Mouse (Mus musculus) lung, adult 2 months (tissue): Measurements from ENCODE around the gene Ccr3. TPM values are rescaled to one million over a fixed set of nuclear protein-coding genes. Genes with fewer than 3 reads are reported as not detected.
"Not testable (repeated sequence)": the region's sequence is repeated elsewhere in the genome, so short reads cannot be mapped to it uniquely, and the experiment has no call there.

Experiments
- DNase-seq: peaks from one replicate; pipeline ENCODE4 v3.0.0; 2022
- H3K4me1 ChIP-seq: fragments of 200-500 bp; 2 replicates; pipeline ENCODE4 v1.6.1; 2011; ENCODE audit warnings: low read length; ENCODE audit not compliant: control insufficient read depth, insufficient read depth
- H3K4me3 ChIP-seq: fragments of 200-500 bp; replicated peaks from 2 replicates; pipeline ENCODE3; 2011; ENCODE audit warnings: low read depth, mild to moderate bottlenecking, control low read depth, low read length; ENCODE audit errors: extremely low read depth
- CTCF ChIP-seq: fragments of 200-500 bp; IDR thresholded peaks from 2 replicates; pipeline ENCODE4 v1.5.1; 2011; ENCODE audit warnings: mild to moderate bottlenecking, low read length, control low read depth; ENCODE audit not compliant: insufficient read depth
- POLR2A ChIP-seq: fragments of 200-500 bp; IDR thresholded peaks from 2 replicates; pipeline ENCODE4 v1.6.1; 2011; ENCODE audit warnings: low read depth, mild to moderate bottlenecking, control low read depth, low read length, borderline replicate concordance; ENCODE audit errors: extremely low read depth
- WGBS: fragments of 180-500 bp; shearing (Covaris S2); methylation state at CpG from one replicate; pipeline ENCODE4 v1.1.7; 2018; 5-methylcytosine and 5-hydroxymethylcytosine counted together
- polyA plus RNA-seq: library from polyadenylated mRNA; depleted of rRNA; stranded (reverse); fragments of >200 nt; gene quantifications from 2 replicates; pipeline ENCODE4 v1.2.3, GENCODE M21; 2012

The Ccr3 gene
- polyA plus RNA-seq, 1 experiment: 0.53 TPM

GRCm38 (mm10) chr9:124038949-124039348, 17.2 kb downstream of the Ccr3 start:
- H3K4me1 ChIP-seq: no peaks in the 10 kb centered on the region
- no peak for DNase-seq
- TF ChIP-seq CTCF (no peak), POLR2A (no peak)
- WGBS: 57% methylated on average over 5 of the region's 5 CpGs
- no peak overlapping the region for H3K4me3 ChIP-seq

- TF ChIP-seq POLR2A: no peak
- no peak for TF ChIP-seq CTCF
- DNase-seq: no peak
- WGBS: 70% methylated on average over 3 of the region's 3 CpGs
- no peak overlapping the region for H3K4me3 ChIP-seq
- H3K4me1 ChIP-seq: no peaks in the 10 kb centered on the region
Observed at GRCm38 (mm10) chr9:124040932-124041331, 19.2 kb downstream of the Ccr3 start.

GRCm38 (mm10) chr9:124053532-124053931, 31.8 kb downstream of the Ccr3 start:
- Histone ChIP-seq H3K4me1 (no peaks in the 10 kb centered on the region; the same call in 1 of the 2 replicates), H3K4me3 (no peak overlapping the region)
- 22% methylated on average over 2 of the region's 2 CpGs for WGBS
- DNase-seq: no peak
- TF ChIP-seq CTCF (no peak), POLR2A (no peak)

GRCm38 (mm10) chr9:124056158-124056709, 34.5 kb downstream of the Ccr3 start:
- TF ChIP-seq CTCF: no peak
- TF ChIP-seq POLR2A: no peak
- no peaks in the 10 kb centered on the region; the same call in 1 of the 2 replicates for H3K4me1 ChIP-seq
- no peak overlapping the region for H3K4me3 ChIP-seq
- WGBS: 36% methylated on average over 3 of the region's 3 CpGs
- DNase-seq: no peak

GRCm38 (mm10) chr9:124059660-124060352, 38.0 kb downstream of the Ccr3 start:
- H3K4me3 ChIP-seq: no peak overlapping the region
- no peak for DNase-seq
- 45% methylated on average over 2 of the region's 2 CpGs for WGBS
- TF ChIP-seq POLR2A (no peak), CTCF (no peak)
- no peaks in the 10 kb centered on the region; the same call in 1 of the 2 replicates for H3K4me1 ChIP-seq

- 48% methylated on average over 3 of the region's 3 CpGs for WGBS
- DNase-seq, H3K4me3 ChIP-seq, H3K4me1 ChIP-seq: not testable (repeated sequence)
Observed at GRCm38 (mm10) chr9:124061474-124062432, 40.0 kb downstream of the Ccr3 start.

GRCm38 (mm10) chr9:124066572-124067103, 44.9 kb downstream of the Ccr3 start:
- no peak for TF ChIP-seq POLR2A
- TF ChIP-seq CTCF: no peak
- H3K4me3 ChIP-seq: no peak overlapping the region
- no peaks in the 10 kb centered on the region for H3K4me1 ChIP-seq
- DNase-seq: no peak

GRCm38 (mm10) chr9:124068098-124069058, 46.6 kb downstream of the Ccr3 start:
- 37% methylated on average over 2 of the region's 2 CpGs for WGBS
- Histone ChIP-seq H3K4me3 (no peak overlapping the region), H3K4me1 (no peaks in the 10 kb centered on the region)
- DNase-seq: no peak
- TF ChIP-seq CTCF (no peak), POLR2A (no peak)
